Mouse (Mus musculus): ENCODE data around the gene Pip4k2b. TPM values are rescaled to one million over a fixed set of nuclear protein-coding genes. Genes with fewer than 3 reads are reported as not detected.

Gene Pip4k2b
- total and polyA plus RNA-seq, 3 experiments = 13.8 to 21.4 (median 20.8) TPM

DNA sequence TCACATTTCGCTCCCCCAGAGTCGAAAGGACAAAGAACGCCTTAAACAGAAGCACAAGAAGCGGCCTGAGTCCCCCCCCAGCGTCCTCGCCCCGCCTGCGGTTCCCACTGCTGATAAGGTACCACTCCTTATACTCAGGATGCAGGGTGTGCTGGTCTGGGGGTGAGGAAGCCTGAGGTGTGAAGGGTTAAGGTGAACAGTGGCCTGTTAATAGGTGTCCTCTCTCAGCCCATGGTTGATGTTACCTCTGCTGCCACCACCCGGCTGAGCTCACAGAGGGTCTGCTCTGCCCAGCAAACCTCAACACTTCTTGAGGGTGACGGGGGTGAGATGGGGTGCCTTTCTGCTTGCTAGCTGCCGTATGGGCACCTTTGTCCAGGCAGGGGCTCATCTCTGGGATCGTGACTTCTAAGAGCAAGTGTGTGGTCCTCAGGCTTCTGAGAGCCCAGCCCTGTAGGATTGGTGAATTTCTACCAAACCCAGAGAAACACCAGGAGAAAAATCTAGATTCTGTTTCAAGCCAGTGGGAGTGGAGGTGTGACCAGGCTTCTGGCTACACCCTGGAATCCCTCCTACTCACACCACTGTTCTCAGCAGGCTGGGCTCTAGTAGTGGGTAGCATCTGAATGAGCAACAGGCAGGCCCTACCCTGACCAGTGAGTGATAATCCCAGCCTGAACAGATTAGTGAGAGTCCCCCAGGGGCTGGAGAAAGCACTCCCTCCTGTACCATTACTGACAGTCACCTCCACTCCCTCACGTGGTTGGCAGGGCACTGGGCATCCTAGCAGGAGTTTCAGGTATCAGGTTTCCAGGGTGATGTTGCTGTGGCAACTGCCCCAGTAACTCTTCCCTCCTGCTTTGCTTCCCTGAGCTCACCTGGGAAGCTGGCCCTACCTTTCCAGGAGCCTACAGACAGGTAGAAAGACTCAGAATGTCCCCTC is 74.0 kb downstream of the Pip4k2b start:
- TF ChIP-seq CTCF (IDR thresholded peaks at IDR 0.05) = peak; percentile 47
- no peak for TF ChIP-seq EP300 (IDR thresholded peaks at IDR 0.05; ENCODE audit: insufficient read depth, low read depth, low read length)
- Histone ChIP-seq H3K4me1 (ENCODE audit: control insufficient read depth, insufficient read depth, low read length) (no peaks in the 10 kb centered on the region; the same call in 1 of the 2 replicates), H3K27ac (peak overlapping the region; percentile 70), H3K9ac (ENCODE audit: low read depth, low read length) (peak overlapping the region; percentile 16; the same call in 1 of the 2 replicates), H3K4me3 (no peak overlapping the region; the same call in 1 of the 2 replicates), H3K79me2 (replicated peaks; ENCODE audit: control insufficient read depth, insufficient read depth, low read length) (no peaks in the 10 kb centered on the region; the same call in 1 of the 2 replicates), H3K36me3 (ENCODE audit: control insufficient read depth, insufficient read depth, low read length) (no peaks in the 10 kb centered on the region; the same call in 1 of the 2 replicates), H3K27me3 (ENCODE audit: control insufficient read depth, insufficient read depth, low read length) (no peaks in the 10 kb centered on the region)
- intact Hi-C loops (cut with DNase I) = no loop called here
- no peak for DNase-seq
- WGBS = 51% methylated on average over 13 of the region's 13 CpGs

- H3K4me3 ChIP-seq = no peak overlapping the region; the same call in 1 of the 2 replicates
Observed at GRCm38 (mm10) chr11:97669829-97670228, 74.7 kb downstream of the Pip4k2b start.

GRCm38 (mm10) chr11:97669268-97669667 is 75.2 kb downstream of the Pip4k2b start:
- Histone ChIP-seq H3K4me3 (0 out of 2 replicates have a peak overlapping the region, but pooled peaks have one; percentile 11), H3K79me2 (replicated peaks; ENCODE audit: control insufficient read depth, insufficient read depth, low read length) (no peaks in the 10 kb centered on the region; the same call in 1 of the 2 replicates), H3K27me3 (ENCODE audit: control insufficient read depth, insufficient read depth, low read length) (no peaks in the 10 kb centered on the region), H3K27ac (peak overlapping the region; percentile 75), H3K36me3 (ENCODE audit: control insufficient read depth, insufficient read depth, low read length) (no peaks in the 10 kb centered on the region; the same call in 1 of the 2 replicates), H3K9ac (ENCODE audit: low read depth, low read length) (no peak overlapping the region), H3K4me1 (ENCODE audit: control insufficient read depth, insufficient read depth, low read length) (peaks cover 2% of the 10 kb centered on the region)
- TF ChIP-seq POLR2A (IDR thresholded peaks at IDR 0.05; ENCODE audit: insufficient read depth, low read depth, low read length) (no peak), EP300 (IDR thresholded peaks at IDR 0.05; ENCODE audit: insufficient read depth, low read depth, low read length) (no peak)
- 35% methylated on average over 15 of the region's 15 CpGs for WGBS
- intact Hi-C loops (cut with DNase I) = no loop called here
- DNase-seq = peak in 1 of 2 experiments; percentile 42

More at GRCm38 (mm10) chr11:97669829-97670228, 74.7 kb downstream of the Pip4k2b start:
- TF ChIP-seq CTCF (IDR thresholded peaks at IDR 0.05) = no peak
- peak; percentile 53; the same call in 1 of the 2 replicates for TF ChIP-seq EP300 (IDR thresholded peaks at IDR 0.05; ENCODE audit: insufficient read depth, low read depth, low read length)
- no peak for TF ChIP-seq POLR2A (IDR thresholded peaks at IDR 0.05; ENCODE audit: insufficient read depth, low read depth, low read length)
- no peaks in the 10 kb centered on the region; the same call in 1 of the 2 replicates for H3K36me3 ChIP-seq (ENCODE audit: control insufficient read depth, insufficient read depth, low read length)
- intact Hi-C loops (cut with DNase I) = no loop called here
- 13% methylated on average over 6 of the region's 6 CpGs for WGBS
- peak overlapping the region; percentile 16; the same call in 1 of the 2 replicates for H3K9ac ChIP-seq (ENCODE audit: low read depth, low read length)
- H3K27me3 ChIP-seq (ENCODE audit: control insufficient read depth, insufficient read depth, low read length) = no peaks in the 10 kb centered on the region
- DNase-seq = peak; percentile 62 to 79
- no peaks in the 10 kb centered on the region; the same call in 1 of the 2 replicates for H3K79me2 ChIP-seq (replicated peaks; ENCODE audit: control insufficient read depth, insufficient read depth, low read length)
- peak overlapping the region; percentile 75 for H3K27ac ChIP-seq
- H3K4me1 ChIP-seq (ENCODE audit: control insufficient read depth, insufficient read depth, low read length) = peaks cover 1% of the 10 kb centered on the region

- DNase-seq = no peak
- intact Hi-C loops (cut with DNase I) = no loop called here
- no peak for TF ChIP-seq CTCF (IDR thresholded peaks at IDR 0.05)
- TF ChIP-seq EP300 (IDR thresholded peaks at IDR 0.05; ENCODE audit: insufficient read depth, low read depth, low read length) = no peak
- TF ChIP-seq POLR2A (IDR thresholded peaks at IDR 0.05; ENCODE audit: insufficient read depth, low read depth, low read length) = no peak
- 90% methylated on average over 7 of the region's 7 CpGs for WGBS
- H3K27ac ChIP-seq = no peak overlapping the region
- no peak overlapping the region for H3K9ac ChIP-seq (ENCODE audit: low read depth, low read length)
- no peaks in the 10 kb centered on the region; the same call in none of the 2 replicates for H3K79me2 ChIP-seq (replicated peaks; ENCODE audit: control insufficient read depth, insufficient read depth, low read length)
- no peaks in the 10 kb centered on the region for H3K27me3 ChIP-seq (ENCODE audit: control insufficient read depth, insufficient read depth, low read length)
- H3K4me3 ChIP-seq = no peak overlapping the region
- H3K36me3 ChIP-seq (ENCODE audit: control insufficient read depth, insufficient read depth, low read length) = no peaks in the 10 kb centered on the region
- peaks cover 2% of the 10 kb centered on the region for H3K4me1 ChIP-seq (ENCODE audit: control insufficient read depth, insufficient read depth, low read length)
Observed at GRCm38 (mm10) chr11:97668160-97668559, 76.3 kb downstream of the Pip4k2b start.

DNA sequence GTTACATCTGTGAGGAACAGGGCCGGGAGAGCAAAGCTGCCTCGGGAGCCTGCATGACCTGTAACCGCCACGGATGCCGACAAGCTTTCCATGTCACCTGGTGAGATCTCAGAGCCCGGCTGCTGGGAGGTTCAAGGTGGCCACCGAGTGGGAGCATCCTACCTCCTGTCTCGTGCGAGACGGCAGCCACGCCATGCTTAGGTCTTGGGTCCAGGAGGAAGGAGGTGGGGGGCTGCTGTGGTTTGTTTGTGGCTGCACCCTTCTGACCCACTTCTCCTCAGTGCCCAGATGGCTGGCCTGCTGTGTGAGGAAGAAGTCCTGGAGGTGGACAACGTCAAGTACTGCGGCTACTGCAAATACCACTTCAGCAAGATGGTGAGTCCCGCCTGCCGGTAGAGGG is 77.7 kb downstream of the Pip4k2b start:
- no peak for DNase-seq
- peaks cover 4% of the 10 kb centered on the region for H3K4me1 ChIP-seq (ENCODE audit: control insufficient read depth, insufficient read depth, low read length)
- 88% methylated on average over 15 of the region's 15 CpGs for WGBS

GRCm38 (mm10) chr11:97666221-97666620 is 78.3 kb downstream of the Pip4k2b start:
- WGBS = 87% methylated on average over 7 of the region's 7 CpGs
- Histone ChIP-seq H3K36me3 (ENCODE audit: control insufficient read depth, insufficient read depth, low read length) (no peaks in the 10 kb centered on the region), H3K4me1 (ENCODE audit: control insufficient read depth, insufficient read depth, low read length) (peaks cover 6% of the 10 kb centered on the region), H3K9ac (ENCODE audit: low read depth, low read length) (no peak overlapping the region), H3K4me3 (no peak overlapping the region), H3K27me3 (ENCODE audit: control insufficient read depth, insufficient read depth, low read length) (no peaks in the 10 kb centered on the region), H3K79me2 (replicated peaks; ENCODE audit: control insufficient read depth, insufficient read depth, low read length) (no peaks in the 10 kb centered on the region; the same call in 1 of the 2 replicates), H3K27ac (no peak overlapping the region)
- no peak for DNase-seq
- intact Hi-C loops (cut with DNase I) = no loop called here
- no peak for TF ChIP-seq EP300 (IDR thresholded peaks at IDR 0.05; ENCODE audit: insufficient read depth, low read depth, low read length)
- TF ChIP-seq CTCF (IDR thresholded peaks at IDR 0.05) = peak; percentile 66

More for the DNA sequence above, 77.7 kb downstream of the Pip4k2b start:
- Histone ChIP-seq H3K79me2 (replicated peaks; ENCODE audit: control insufficient read depth, insufficient read depth, low read length) (no peaks in the 10 kb centered on the region; the same call in none of the 2 replicates), H3K27me3 (ENCODE audit: control insufficient read depth, insufficient read depth, low read length) (no peaks in the 10 kb centered on the region), H3K36me3 (ENCODE audit: control insufficient read depth, insufficient read depth, low read length) (no peaks in the 10 kb centered on the region), H3K27ac (no peak overlapping the region), H3K4me3 (no peak overlapping the region), H3K9ac (ENCODE audit: low read depth, low read length) (no peak overlapping the region)
- TF ChIP-seq CTCF (IDR thresholded peaks at IDR 0.05) = no peak
- intact Hi-C loops (cut with DNase I) = no loop called here

Data from heart, adult 2 months (tissue).